Mouse (Mus musculus): Measurements from ENCODE around the gene Zfp609. TPM values are rescaled to one million over a fixed set of nuclear protein-coding genes. Genes with fewer than 3 reads are reported as not detected.

The Zfp609 gene
- polyA plus RNA-seq, 1 experiment from 2014 or later, result 9.2 TPM

DNA sequence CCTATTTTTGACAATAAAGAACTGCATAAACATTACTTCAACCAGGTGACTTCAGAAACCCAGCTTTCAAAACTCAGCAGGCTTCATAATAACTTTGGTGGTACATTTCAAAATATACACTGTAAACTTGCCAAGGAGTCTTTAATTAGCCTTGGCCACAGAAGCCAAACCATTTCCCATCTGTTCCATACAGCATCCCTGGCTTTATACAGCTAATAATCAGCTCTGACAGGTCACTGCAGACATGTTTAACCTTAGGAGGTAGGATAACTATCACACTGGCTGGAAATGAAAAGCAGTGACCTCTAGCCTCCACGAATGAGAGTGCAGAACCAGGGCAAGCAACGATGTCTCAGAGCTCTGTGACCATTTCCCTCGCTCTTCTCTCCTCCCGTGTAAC, 27.6 kb downstream of the Zfp609 start:
- Histone ChIP-seq H3K36me3 (ENCODE audit: control insufficient read depth, insufficient read depth, low read length) (no peaks in the 10 kb centered on the region), H3K27me3 (ENCODE audit: control insufficient read depth, insufficient read depth, low read length) (no peaks in the 10 kb centered on the region), H3K9ac (ENCODE audit: low read length) (no peak overlapping the region), H3K4me2 (ENCODE audit: low read depth) (no peak overlapping the region), H3K27ac (ENCODE audit: low read depth, low read length) (no peak overlapping the region), H3K9me3 (ENCODE audit: control insufficient read depth, low read length) (no peaks in the 10 kb centered on the region), H3K4me1 (ENCODE audit: control insufficient read depth, insufficient read depth, low read length) (no peaks in the 10 kb centered on the region), H3K4me3 (ENCODE audit: low read depth, low read length) (no peak overlapping the region)
- no peak for DNase-seq (ENCODE audit: low spot score)
- no peak for ATAC-seq (ENCODE audit: insufficient read depth, low FRiP score, low TSS enrichment)
- WGBS, result 77% methylated on average over 4 of the region's 4 CpGs

DNA sequence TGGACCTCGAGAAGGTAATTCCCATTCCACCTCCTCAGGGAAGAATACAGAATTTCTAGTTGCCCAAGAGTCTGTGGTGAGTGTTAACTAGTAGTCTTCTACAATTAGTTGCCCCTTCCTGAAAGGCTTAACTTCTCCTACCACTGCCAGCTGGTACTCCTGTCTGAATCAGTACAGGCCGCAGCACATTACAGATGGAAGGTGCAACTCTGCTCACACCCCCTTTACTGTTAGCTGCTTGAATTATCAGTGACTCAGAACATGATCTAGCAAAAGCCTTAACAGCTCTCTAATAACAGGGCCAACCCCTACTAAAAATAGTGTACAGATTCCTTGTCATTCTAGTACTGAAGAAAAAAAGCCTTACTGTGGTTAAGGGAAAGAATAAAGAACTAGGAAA, 31.7 kb downstream of the Zfp609 start:
- no peak overlapping the region for H3K9ac ChIP-seq (ENCODE audit: low read length)
- ATAC-seq (ENCODE audit: insufficient read depth, low FRiP score, low TSS enrichment), result no peak
- WGBS, result 90% methylated on average over 2 of the region's 2 CpGs
- H3K4me2 ChIP-seq (ENCODE audit: low read depth), result no peak overlapping the region
- no peaks in the 10 kb centered on the region; the same call in 1 of the 2 replicates for H3K36me3 ChIP-seq (ENCODE audit: control insufficient read depth, insufficient read depth, low read length)
- H3K27ac ChIP-seq (ENCODE audit: low read depth, low read length), result no peak overlapping the region
- DNase-seq (ENCODE audit: low spot score), result no peak
- H3K4me3 ChIP-seq (ENCODE audit: low read depth, low read length), result no peak overlapping the region
- no peaks in the 10 kb centered on the region for H3K27me3 ChIP-seq (ENCODE audit: control insufficient read depth, insufficient read depth, low read length)
- peaks cover 2% of the 10 kb centered on the region; the same call in 1 of the 2 replicates for H3K4me1 ChIP-seq (ENCODE audit: control insufficient read depth, insufficient read depth, low read length)
- H3K9me3 ChIP-seq (ENCODE audit: control insufficient read depth, low read length), result no peaks in the 10 kb centered on the region

DNA sequence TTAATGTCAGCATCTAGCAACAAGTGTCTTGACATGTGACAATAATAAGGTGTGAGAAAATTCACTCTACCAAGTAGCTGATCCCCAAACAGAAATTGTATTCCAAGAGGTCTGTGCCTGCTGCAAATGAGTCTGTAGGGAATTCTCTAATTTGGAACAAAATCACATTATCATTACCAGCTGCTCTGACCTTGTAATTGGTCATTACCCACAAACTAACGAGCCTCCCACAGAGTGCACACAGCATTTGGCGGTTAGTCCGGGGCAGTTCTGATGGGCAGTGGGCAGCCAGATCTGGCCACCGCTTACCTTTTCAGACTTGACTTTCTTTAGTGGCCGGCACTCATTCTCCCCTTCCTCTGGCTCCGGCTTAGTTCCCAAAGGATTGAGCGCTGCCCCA, 33.1 kb downstream of the Zfp609 start:
- Histone ChIP-seq H3K4me3 (ENCODE audit: low read depth, low read length) (no peak overlapping the region), H3K9me3 (ENCODE audit: control insufficient read depth, low read length) (no peaks in the 10 kb centered on the region), H3K27ac (ENCODE audit: low read depth, low read length) (no peak overlapping the region), H3K9ac (ENCODE audit: low read length) (no peak overlapping the region), H3K4me2 (ENCODE audit: low read depth) (no peak overlapping the region), H3K4me1 (ENCODE audit: control insufficient read depth, insufficient read depth, low read length) (peaks cover 2% of the 10 kb centered on the region; the same call in 1 of the 2 replicates), H3K36me3 (ENCODE audit: control insufficient read depth, insufficient read depth, low read length) (no peaks in the 10 kb centered on the region; the same call in 1 of the 2 replicates), H3K27me3 (ENCODE audit: control insufficient read depth, insufficient read depth, low read length) (no peaks in the 10 kb centered on the region)
- DNase-seq (ENCODE audit: low spot score), result no peak
- no peak for ATAC-seq (ENCODE audit: insufficient read depth, low FRiP score, low TSS enrichment)
- 89% methylated on average over 7 of the region's 7 CpGs for WGBS

DNA sequence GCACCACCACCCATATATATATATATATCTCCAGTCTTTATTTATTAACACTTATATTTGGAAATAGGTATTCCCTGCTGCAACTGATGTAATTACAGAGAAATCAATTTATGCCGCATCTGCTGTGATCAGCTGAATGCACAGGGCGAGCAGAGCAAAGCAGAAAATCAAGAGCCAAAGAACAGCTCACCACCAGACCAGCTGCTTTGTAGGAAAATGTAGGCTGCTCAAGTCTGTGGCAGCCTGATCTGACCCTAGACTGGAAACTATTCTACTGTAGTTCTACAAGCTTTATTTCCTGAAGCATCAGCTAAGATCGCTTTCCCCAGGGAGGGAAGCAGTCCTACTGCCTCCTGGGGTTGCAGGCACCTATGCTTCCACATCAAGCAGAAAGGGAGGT, 33.9 kb downstream of the Zfp609 start:
- DNase-seq (ENCODE audit: low spot score), result no peak
- 90% methylated on average over 3 of the region's 3 CpGs for WGBS
- Histone ChIP-seq H3K36me3 (ENCODE audit: control insufficient read depth, insufficient read depth, low read length) (no peaks in the 10 kb centered on the region; the same call in 1 of the 2 replicates), H3K9ac (ENCODE audit: low read length) (no peak overlapping the region), H3K4me2 (ENCODE audit: low read depth) (no peak overlapping the region), H3K4me3 (ENCODE audit: low read depth, low read length) (no peak overlapping the region), H3K9me3 (ENCODE audit: control insufficient read depth, low read length) (no peaks in the 10 kb centered on the region), H3K4me1 (ENCODE audit: control insufficient read depth, insufficient read depth, low read length) (peaks cover 2% of the 10 kb centered on the region; the same call in 1 of the 2 replicates), H3K27ac (ENCODE audit: low read depth, low read length) (no peak overlapping the region), H3K27me3 (ENCODE audit: control insufficient read depth, insufficient read depth, low read length) (no peaks in the 10 kb centered on the region)
- no peak for ATAC-seq (ENCODE audit: insufficient read depth, low FRiP score, low TSS enrichment)

DNA sequence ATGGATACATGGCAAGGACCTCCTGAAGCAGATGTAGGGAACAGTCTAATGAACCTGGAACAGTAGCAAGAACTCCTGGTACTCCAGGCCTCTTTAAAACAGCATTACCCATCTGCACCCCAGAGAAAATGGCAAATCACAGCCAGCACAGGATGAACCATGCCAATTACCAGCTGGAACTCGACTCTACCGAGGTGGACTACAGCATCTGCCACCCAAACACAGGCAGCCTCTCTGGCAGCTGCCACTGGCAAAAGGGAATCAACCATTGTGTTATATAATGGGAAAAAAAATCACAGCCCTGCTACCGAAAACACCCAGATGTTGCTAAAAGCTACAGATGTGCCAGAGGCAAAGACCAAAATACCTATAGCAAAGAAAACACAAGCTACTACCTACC, 34.3 kb downstream of the Zfp609 start:
- Histone ChIP-seq H3K27ac (ENCODE audit: low read depth, low read length) (no peak overlapping the region), H3K27me3 (ENCODE audit: control insufficient read depth, insufficient read depth, low read length) (no peaks in the 10 kb centered on the region), H3K4me2 (ENCODE audit: low read depth) (no peak overlapping the region), H3K36me3 (ENCODE audit: control insufficient read depth, insufficient read depth, low read length) (no peaks in the 10 kb centered on the region; the same call in 1 of the 2 replicates), H3K4me3 (ENCODE audit: low read depth, low read length) (no peak overlapping the region), H3K9me3 (ENCODE audit: control insufficient read depth, low read length) (no peaks in the 10 kb centered on the region), H3K9ac (ENCODE audit: low read length) (no peak overlapping the region), H3K4me1 (ENCODE audit: control insufficient read depth, insufficient read depth, low read length) (peaks cover 2% of the 10 kb centered on the region; the same call in 1 of the 2 replicates)
- ATAC-seq (ENCODE audit: insufficient read depth, low FRiP score, low TSS enrichment) (no peak), DNase-seq (ENCODE audit: low spot score) (no peak)
- WGBS, result 78% methylated on average over 3 of the region's 3 CpGs

DNA sequence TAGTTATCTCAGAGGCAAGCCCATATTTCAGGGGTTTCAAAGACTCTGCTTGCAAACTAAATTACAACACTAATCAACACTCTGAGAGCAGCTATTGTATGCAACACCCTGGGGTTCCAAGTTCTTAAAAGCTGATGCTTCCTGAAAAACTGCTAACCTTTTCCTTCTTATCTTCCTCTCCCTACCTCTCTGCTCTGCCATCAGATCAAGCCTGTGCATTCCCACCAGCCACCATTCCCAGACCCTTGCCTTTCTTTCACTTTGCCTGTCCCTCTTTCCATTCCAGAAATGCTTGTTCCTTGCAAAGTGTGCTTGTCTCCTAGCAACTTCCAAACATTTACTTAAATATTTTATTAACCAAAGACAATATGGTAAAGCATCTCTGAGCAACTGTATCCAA, 35.5 kb downstream of the Zfp609 start:
- H3K27ac ChIP-seq (ENCODE audit: low read depth, low read length), result no peak overlapping the region
- H3K9ac ChIP-seq (ENCODE audit: low read length), result no peak overlapping the region
- ATAC-seq (ENCODE audit: insufficient read depth, low FRiP score, low TSS enrichment), result no peak
- H3K4me2 ChIP-seq (ENCODE audit: low read depth), result no peak overlapping the region
- no peaks in the 10 kb centered on the region for H3K27me3 ChIP-seq (ENCODE audit: control insufficient read depth, insufficient read depth, low read length)
- H3K4me1 ChIP-seq (ENCODE audit: control insufficient read depth, insufficient read depth, low read length), result peaks cover 10% of the 10 kb centered on the region; the same call in 1 of the 2 replicates
- DNase-seq (ENCODE audit: low spot score), result no peak
- no peaks in the 10 kb centered on the region for H3K9me3 ChIP-seq (ENCODE audit: control insufficient read depth, low read length)
- H3K36me3 ChIP-seq (ENCODE audit: control insufficient read depth, insufficient read depth, low read length), result no peaks in the 10 kb centered on the region; the same call in 1 of the 2 replicates
- H3K4me3 ChIP-seq (ENCODE audit: low read depth, low read length), result no peak overlapping the region

DNA sequence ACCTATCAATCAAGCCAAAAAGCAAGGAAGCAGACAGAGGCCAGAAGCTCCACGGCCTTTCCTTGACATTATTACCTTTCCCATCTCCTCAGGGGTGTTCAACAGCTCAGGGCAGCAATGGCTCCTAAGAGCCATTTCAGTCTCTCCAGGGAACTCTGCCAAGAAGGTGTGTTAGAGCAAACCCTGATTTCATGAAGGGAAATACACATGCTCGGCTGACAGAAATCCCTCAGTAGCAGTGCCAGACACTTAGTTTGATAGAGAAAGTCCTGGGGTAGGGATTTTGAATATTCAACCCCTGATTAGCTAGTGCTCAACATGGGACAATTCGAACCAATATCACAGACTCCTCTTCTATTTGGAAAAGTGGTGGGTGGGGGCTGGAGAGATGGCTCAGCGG, 36.3 kb downstream of the Zfp609 start:
- Histone ChIP-seq H3K27me3 (ENCODE audit: control insufficient read depth, insufficient read depth, low read length) (no peaks in the 10 kb centered on the region), H3K36me3 (ENCODE audit: control insufficient read depth, insufficient read depth, low read length) (no peaks in the 10 kb centered on the region; the same call in 1 of the 2 replicates), H3K4me1 (ENCODE audit: control insufficient read depth, insufficient read depth, low read length) (peaks cover 10% of the 10 kb centered on the region; the same call in 1 of the 2 replicates), H3K4me2 (ENCODE audit: low read depth) (no peak overlapping the region), H3K27ac (ENCODE audit: low read depth, low read length) (no peak overlapping the region), H3K9ac (ENCODE audit: low read length) (no peak overlapping the region), H3K4me3 (ENCODE audit: low read depth, low read length) (no peak overlapping the region), H3K9me3 (ENCODE audit: control insufficient read depth, low read length) (no peaks in the 10 kb centered on the region)
- 74% methylated on average over 4 of the region's 4 CpGs for WGBS
- no peak for DNase-seq (ENCODE audit: low spot score)
- no peak for ATAC-seq (ENCODE audit: insufficient read depth, low FRiP score, low TSS enrichment)

DNA sequence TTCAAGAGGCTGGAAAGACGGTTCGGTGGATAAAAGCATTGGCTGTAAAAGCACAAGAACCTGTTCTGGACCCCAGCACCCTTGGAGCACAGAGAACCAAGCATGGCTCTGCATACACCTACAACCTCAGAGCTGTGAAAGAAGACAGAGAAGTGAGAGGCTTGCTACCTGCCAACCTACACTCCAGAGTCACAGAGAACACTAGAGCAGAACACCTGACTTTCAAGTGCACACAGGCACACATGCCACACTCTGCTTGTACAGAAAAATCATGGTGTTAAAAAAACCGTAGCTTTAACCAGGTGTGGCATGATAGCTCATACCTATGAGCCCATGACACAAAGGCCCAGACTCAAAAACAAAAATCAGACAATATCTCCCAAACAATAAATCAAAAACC, 37.6 kb downstream of the Zfp609 start:
- no peak for ATAC-seq (ENCODE audit: insufficient read depth, low FRiP score, low TSS enrichment)
- Histone ChIP-seq H3K4me1 (ENCODE audit: control insufficient read depth, insufficient read depth, low read length) (peaks cover 10% of the 10 kb centered on the region; the same call in 1 of the 2 replicates), H3K9ac (ENCODE audit: low read length) (no peak overlapping the region), H3K9me3 (ENCODE audit: control insufficient read depth, low read length) (no peaks in the 10 kb centered on the region), H3K4me3 (ENCODE audit: low read depth, low read length) (no peak overlapping the region), H3K4me2 (ENCODE audit: low read depth) (no peak overlapping the region), H3K27me3 (ENCODE audit: control insufficient read depth, insufficient read depth, low read length) (no peaks in the 10 kb centered on the region), H3K27ac (ENCODE audit: low read depth, low read length) (no peak overlapping the region), H3K36me3 (ENCODE audit: control insufficient read depth, insufficient read depth, low read length) (no peaks in the 10 kb centered on the region; the same call in 1 of the 2 replicates)
- DNase-seq (ENCODE audit: low spot score), result no peak
- WGBS, result 100% methylated on average over 3 of the region's 3 CpGs

DNA sequence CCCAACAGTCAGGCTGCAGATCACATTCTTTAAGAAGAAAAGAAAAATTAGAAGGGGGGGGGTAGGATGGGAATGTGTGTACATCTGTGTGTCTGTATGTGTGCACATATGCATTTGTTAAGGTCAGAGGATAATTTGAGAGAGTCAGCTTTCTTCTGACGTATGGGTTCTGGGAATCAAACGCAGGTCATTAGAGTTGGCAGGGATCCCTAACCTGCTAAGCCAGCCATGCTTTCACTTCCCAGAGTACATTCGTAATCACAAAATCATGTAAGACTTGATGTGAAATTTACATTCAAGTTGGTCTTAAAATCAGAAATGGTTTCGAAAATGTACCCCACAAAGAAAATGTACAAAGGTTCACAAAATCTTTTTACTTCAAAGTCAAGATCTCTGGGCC, 38.8 kb downstream of the Zfp609 start:
- no peaks in the 10 kb centered on the region for H3K27me3 ChIP-seq (ENCODE audit: control insufficient read depth, insufficient read depth, low read length)
- no peak overlapping the region for H3K27ac ChIP-seq (ENCODE audit: low read depth, low read length)
- DNase-seq (ENCODE audit: low spot score), result no peak
- H3K9me3 ChIP-seq (ENCODE audit: control insufficient read depth, low read length), result no peaks in the 10 kb centered on the region
- H3K4me1 ChIP-seq (ENCODE audit: control insufficient read depth, insufficient read depth, low read length), result peaks cover 10% of the 10 kb centered on the region; the same call in 1 of the 2 replicates
- H3K4me2 ChIP-seq (ENCODE audit: low read depth), result no peak overlapping the region
- no peak overlapping the region for H3K4me3 ChIP-seq (ENCODE audit: low read depth, low read length)
- no peaks in the 10 kb centered on the region for H3K36me3 ChIP-seq (ENCODE audit: control insufficient read depth, insufficient read depth, low read length)
- H3K9ac ChIP-seq (ENCODE audit: low read length), result no peak overlapping the region
- 86% methylated on average over 4 of the region's 4 CpGs for WGBS
- no peak for ATAC-seq (ENCODE audit: insufficient read depth, low FRiP score, low TSS enrichment)

Data from neural tube, embryonic 11.5 days (tissue).